Mouse (Mus musculus) T-cell, adult 66 days (primary cell): ENCODE measurements around the gene Triml2. TPM values are rescaled to one million over a fixed set of nuclear protein-coding genes. Genes with fewer than 3 reads are reported as not detected.

Experiments
- total RNA-seq, 2 experiments: library from RNA; stranded (reverse); gene quantifications; 3 replicates in 1 of 2; 4 replicates in 1 of 2; pipeline ENCODE4 v1.2.4; 2023

Triml2 gene
- total RNA-seq: not detected

DNA sequence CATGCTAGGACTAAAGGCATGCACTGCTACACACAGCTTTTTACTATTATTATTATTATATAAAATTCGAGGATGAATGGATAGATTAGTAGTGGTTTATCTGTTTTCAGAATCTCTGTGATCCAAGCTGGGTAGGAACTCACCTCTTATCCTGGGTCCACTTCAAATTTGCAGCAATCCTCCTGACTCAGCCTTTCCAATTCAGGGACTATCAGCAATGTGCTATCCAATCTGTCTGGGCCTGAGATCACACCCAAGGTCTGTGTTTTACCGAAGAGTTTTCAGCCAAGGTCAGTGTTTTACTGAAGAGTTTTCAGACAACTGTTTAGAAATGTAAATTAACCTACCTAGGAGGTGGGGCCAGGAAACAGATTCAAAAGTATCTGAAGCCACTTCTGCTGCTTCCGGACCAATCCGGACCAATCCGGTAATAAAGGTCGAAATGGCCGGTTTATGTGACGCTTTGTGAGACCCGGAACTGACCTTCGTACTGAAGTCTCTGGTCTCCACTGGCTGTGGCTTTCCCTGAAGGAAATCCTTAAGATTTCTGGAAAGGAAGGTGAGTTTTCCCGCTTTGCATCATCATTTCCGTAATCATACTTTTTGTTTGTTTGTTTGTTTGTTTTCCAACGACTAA, at the start of gene Triml2:
Gene Triml2, plus strand, starts transcription at position 488 of the 637 bp plus-strand sequence.

DNA sequence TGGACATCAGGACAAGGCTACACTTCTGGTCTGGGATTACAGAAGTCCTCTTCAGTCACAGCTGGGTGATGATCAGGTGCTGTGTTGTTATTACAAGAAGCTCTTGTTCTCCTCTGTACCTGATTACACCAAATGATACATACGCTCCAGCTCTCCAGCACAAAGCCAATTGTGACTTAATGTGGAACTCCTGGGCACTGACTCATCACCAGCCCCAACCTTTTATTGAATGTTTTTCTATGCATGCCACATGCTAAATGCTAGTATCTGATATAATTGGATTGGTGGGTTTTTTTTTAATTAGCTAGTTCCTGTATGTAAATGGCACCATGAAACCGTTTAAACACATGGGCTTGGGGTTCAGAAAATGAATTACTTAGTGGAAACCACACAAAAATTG, 39.0 kb upstream of the Triml2 start, which contains the start of gene Triml1:
Gene Triml1, minus strand, starts transcription at position 101 of the 400 bp plus-strand sequence.

Other genes starting within 250 kb of the Triml2 start
- gene Triml1, start 39.1 kb upstream of the Triml2 start, total RNA-seq: not detected
- not detected for gene Zfp42, start 126.4 kb downstream of the Triml2 start, total RNA-seq